Mouse (Mus musculus): ENCODE results near the gene Sytl2. TPM values are rescaled to one million over a fixed set of nuclear protein-coding genes. Genes with fewer than 3 reads are reported as not detected.

Sytl2 gene
- total RNA-seq (2023): under 1 TPM; 0.51 to 0.62 TPM

DNA sequence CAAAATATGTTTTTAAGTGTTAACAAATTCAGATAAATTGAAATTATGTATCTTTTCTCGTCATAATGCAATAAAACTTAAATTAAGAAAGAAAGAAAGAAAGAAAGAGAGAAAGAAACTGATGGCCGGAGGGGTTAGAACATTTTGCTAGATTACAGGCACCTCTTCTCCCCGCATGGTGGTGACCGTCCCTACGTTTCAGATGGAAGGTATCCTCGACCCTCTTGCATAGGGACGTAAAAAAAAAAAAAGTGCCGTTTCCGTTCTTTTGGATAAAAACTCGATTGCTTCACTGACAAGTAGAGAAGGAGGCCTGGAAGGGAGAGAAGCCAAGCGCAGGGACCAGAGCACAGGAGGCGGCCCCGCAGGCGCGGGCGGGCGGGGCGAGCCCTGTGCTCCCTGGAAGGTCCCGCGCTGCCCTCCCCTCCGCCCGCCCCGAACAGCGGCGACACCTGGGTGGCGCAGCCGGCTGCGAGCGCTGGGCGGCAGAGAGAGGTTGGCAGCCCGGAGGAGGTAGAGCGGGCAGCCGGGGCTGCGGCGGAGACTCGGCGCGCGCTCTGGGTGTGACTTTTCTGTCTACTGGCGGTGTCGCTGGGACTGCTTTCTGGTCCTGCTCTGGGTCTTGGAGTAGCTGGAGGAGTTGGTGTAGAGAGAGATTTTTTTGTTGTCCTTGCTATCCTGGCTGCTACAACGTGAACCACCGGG, at the start of gene Sytl2:
Sytl2 (plus strand) TSS at position 311 of the 705 bp plus-strand sequence.

DNA sequence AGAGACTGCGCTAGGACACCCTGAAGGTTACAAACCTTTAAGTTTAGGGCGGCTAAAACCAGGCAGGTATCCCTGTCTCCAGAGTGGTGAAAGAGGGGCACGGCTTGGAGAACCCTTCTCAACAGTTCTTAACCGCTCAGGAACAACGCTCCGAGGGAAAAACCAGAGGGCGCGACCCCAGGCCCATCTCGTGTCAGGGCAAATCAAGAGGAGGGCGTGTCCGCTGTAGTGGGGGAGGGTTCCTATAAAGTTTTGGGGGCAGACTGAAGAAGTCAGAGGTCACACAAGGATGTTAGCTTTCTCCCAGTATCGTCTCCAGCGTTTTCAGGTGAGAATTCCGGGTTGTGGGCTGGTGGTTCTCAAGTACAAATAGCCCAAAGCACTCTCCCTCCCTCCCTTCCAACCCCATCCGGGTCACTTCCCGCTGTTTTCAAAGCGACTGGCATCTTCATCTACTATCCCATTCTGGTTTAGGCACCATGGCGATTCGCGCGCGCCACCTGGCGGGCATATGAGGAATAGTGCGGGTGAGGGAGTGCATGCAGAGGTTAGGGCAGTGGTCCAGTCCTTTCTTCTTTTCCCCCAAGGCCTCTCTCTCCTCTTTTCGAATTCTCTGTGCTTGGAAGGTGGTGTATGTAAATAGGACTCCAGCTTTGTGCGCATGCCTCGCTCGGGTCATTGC, 36.6 kb upstream of the Sytl2 start, which contains the start of gene Ccdc83:
Ccdc83 (minus strand) TSS at position 489 of the 682 bp plus-strand sequence.

DNA sequence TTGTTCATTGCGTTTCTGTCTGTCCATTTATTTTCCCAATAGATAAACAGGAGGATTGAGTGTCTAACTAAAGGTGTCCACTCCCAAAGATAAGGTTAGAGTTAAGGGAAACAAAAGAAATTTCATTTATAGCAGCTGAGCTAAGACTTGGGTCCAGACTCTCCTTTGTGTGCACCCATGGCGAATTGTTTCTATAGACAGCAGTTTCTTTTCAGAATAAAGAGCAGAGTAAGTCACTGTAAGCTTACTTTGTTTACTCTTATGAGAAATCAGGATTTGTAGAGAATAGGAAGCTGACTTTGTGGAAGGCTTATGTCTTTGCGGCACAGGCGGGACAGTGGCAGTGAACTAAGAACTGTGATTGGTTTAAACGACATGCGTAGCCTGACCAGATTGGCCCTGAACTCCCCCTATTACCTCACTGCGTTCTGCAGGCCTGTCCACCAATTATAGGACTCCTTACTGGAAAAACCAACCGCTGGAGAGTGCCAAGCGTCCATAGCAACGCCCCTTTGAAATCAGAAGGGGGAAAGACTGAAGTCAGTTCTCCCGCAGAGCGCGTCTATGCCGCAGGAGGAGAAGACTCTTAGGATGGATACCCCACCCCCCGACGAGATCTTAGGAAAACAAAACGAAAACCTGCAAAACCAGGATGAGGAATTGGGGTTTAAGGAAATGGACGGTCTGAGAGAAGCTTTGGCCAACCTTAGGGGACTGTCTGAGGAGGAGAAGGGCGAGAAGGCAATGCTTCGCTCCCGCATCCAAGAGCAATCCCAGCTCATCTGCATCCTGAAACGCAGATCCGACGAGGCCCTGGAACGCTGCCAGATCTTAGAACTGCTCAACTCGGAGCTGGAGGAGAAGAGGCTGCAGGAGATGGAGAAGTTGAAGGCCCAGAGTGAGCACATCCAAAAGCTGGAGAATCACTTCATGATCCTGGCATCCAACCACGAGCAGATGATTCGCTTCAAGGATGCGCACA, 124.3 kb downstream of the Sytl2 start, which contains the start of gene Ccdc89:
Ccdc89 (plus strand) TSS at position 558 of the 982 bp plus-strand sequence.

DNA sequence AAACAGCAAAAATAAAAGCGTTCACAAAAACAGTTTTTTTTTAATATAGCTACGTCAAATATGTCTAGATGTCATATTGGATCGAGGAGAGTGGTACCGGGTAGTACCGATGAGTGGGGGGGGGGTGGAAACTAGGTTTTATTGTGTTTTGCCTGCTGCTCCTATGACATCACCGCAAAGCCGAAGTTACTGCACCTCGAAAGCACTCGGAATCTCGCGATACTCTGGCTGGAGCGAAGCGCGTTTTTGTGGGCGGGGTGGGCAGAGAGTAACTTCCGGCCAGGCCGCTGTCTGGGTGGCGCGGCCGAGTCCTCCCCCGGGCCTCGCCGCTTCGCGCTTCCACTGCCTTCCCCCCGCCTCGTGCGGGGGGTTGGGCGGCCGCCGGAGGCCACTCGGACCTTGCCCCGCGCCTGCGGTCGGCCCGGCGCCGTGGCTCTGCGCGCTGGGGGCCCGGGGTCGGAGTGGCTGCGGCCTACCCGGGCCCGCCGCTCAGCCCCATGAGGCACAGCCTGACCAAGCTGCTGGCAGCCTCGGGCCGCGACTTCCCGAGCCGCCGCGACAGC, 140.5 kb downstream of the Sytl2 start, which contains the start of gene Crebzf:
Crebzf (plus strand) TSS at position 212 of the 563 bp plus-strand sequence.

DNA sequence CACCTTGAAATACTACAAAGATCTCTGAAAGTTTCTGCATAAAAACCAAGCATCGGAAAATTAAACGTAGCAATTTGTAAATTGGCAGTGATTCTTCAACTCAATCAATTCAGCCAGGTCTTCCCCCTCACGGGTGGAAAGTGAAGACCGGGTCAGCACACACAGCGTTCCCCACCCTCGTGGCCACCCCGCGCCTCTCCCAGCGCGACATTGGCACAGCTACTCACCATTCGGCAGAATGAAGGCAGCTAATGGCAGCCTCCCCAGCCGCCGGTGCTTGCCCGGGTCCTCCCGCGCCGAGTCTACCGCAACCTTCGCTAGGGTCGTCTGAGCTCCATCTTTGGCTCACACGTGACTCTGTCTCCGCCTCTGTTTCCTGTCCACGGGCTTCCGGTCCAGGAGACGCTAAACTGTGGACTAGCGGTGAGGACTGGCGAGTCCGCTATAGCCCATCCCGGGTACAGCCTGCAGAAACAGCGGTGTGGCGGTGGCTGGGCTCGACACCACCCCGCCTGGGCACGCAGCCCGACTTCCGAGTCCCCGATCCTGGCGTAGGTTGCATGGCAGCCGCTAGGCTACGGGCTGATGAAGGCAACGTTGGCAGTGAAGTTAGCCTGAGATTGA, 154.9 kb downstream of the Sytl2 start, which contains the start of gene Tmem126a:
Tmem126a (minus strand) TSS at position 385 of the 624 bp plus-strand sequence.

Other genes starting within 250 kb of the Sytl2 start
- gene Picalm, start 172.0 kb upstream of the Sytl2 start, total RNA-seq (2023): 100 to 1,000 TPM; 265 to 284 TPM
- gene Ccdc83, start 36.5 kb upstream of the Sytl2 start, total RNA-seq (2023): not detected
- not detected for gene Ccdc89, start 124.3 kb downstream of the Sytl2 start, total RNA-seq (2023)
- 10 to 100 TPM; 39.2 to 41.5 TPM for gene Crebzf, start 140.5 kb downstream of the Sytl2 start, total RNA-seq (2023)
- 10 to 100 TPM; 12.1 to 19.7 TPM for gene Tmem126a, start 155.0 kb downstream of the Sytl2 start, total RNA-seq (2023)
- 1 to 10 TPM; 4.2 to 5.2 TPM for gene Tmem126b, start 173.7 kb downstream of the Sytl2 start, total RNA-seq (2023)
- gene Dlg2, start 174.4 kb downstream of the Sytl2 start, total RNA-seq (2023): 1 to 10 TPM; 1.3 to 1.5 TPM

All from neutrophil, adult 59 days (primary cell).